ENCODE assay signal across 1 mouse cellular context in genomic region chr3:152192238-152192931, GRCm38 (mm10).
TF ChIP-seq lines count a peak whose summit lies in the region.

No protein-coding gene starts in this region.

TF ChIP-seq in CH12.LX, 34 proteins besides CTCF, POLR2A, EP300 and RAD21 (continued from another document):
- TF ChIP-seq PAX5 (IDR thresholded peaks at IDR 0.05; ENCODE audit: low read length): no peak
- TF ChIP-seq ZKSCAN1 (IDR thresholded peaks at IDR 0.05; ENCODE audit: borderline replicate concordance, low read depth, low read length): no peak
- peak; percentile 88 for TF ChIP-seq MAZ (IDR thresholded peaks at IDR 0.05; ENCODE audit: low read depth, low read length)
- TF ChIP-seq MYC (IDR thresholded peaks at IDR 0.05; ENCODE audit: low read depth, low read length): 0 out of 2 replicates have a peak, but pooled peaks have one; percentile 35
- peak; percentile 78 for TF ChIP-seq CHD1 (IDR thresholded peaks at IDR 0.05; ENCODE audit: low read depth, low read length)
- TF ChIP-seq USF1 (IDR thresholded peaks at IDR 0.05; ENCODE audit: low read depth, low read length): no peak
- TF ChIP-seq MEF2A (IDR thresholded peaks at IDR 0.05; ENCODE audit: borderline replicate concordance, low read depth, low read length): no peak
- no peak for TF ChIP-seq ZC3H11A (IDR thresholded peaks at IDR 0.05; ENCODE audit: low read depth, low read length)
